Mouse (Mus musculus) hematopoietic multipotent progenitor cell, adult 10-12 weeks (in vitro differentiated cells): ENCODE results near the gene Atoh8. TPM values are rescaled to one million over a fixed set of nuclear protein-coding genes. Genes with fewer than 3 reads are reported as not detected.

ENCODE experiments used
- polyA plus RNA-seq: library from polyadenylated mRNA; stranded (reverse); fragments of >175 nt; gene quantifications from 2 replicates; pipeline ENCODE4 v1.2.3, GENCODE M21; 2012; ENCODE audit warnings: low replicate concordance

Gene Atoh8
- polyA plus RNA-seq = 0.36 and 0.68 TPM in 2 replicates

GRCm38 (mm10) chr6:72235098-72235806 is at the start of gene Atoh8:
Atoh8 (minus strand) TSS chr6:72235577.

Other genes starting within 250 kb of the Atoh8 start
- gene St3gal5, start 138.0 kb downstream of the Atoh8 start, polyA plus RNA-seq = 15.6 and 51.6 TPM in 2 replicates
- not detected in 2 replicates for gene Sftpb, start 69.0 kb upstream of the Atoh8 start, polyA plus RNA-seq
- 9.0 and 13.2 TPM in 2 replicates for gene Usp39, start 109.6 kb upstream of the Atoh8 start, polyA plus RNA-seq
- gene 0610030E20Rik, start 111.7 kb upstream of the Atoh8 start, polyA plus RNA-seq = 32.5 and 108 TPM in 2 replicates
- gene Tmem150a, start 119.9 kb upstream of the Atoh8 start, polyA plus RNA-seq = 8.8 and 12.1 TPM in 2 replicates
- 18.7 and 133 TPM in 2 replicates for gene Rnf181, start 131.4 kb upstream of the Atoh8 start, polyA plus RNA-seq
- 18.2 and 26.9 TPM in 2 replicates for gene Vamp5, start 144.9 kb upstream of the Atoh8 start, polyA plus RNA-seq
- gene Vamp8, start 155.1 kb upstream of the Atoh8 start, polyA plus RNA-seq = 15.4 and 75.0 TPM in 2 replicates
- 9.0 and 9.6 TPM in 2 replicates for gene Ggcx, start 178.7 kb upstream of the Atoh8 start, polyA plus RNA-seq
- gene Mat2a, start 204.0 kb upstream of the Atoh8 start, polyA plus RNA-seq = 16.0 and 28.7 TPM in 2 replicates